Mouse (Mus musculus) heart, embryonic 14.5 days (tissue): ENCODE data around the gene Fgr. TPM values are rescaled to one million over a fixed set of nuclear protein-coding genes. Genes with fewer than 3 reads are reported as not detected.

Experiments used
- ATAC-seq: fragments of 200-750 bp; cut with Nextera tagmentation; 2 replicates; pipeline ENCODE4 v1.8.0; 2017; ENCODE audit warnings: low read depth, moderate TSS enrichment; ENCODE audit not compliant: insufficient number of reproducible peaks, insufficient read depth, low FRiP score
- H3K27ac ChIP-seq, 2 experiments: fragments of 200-500 bp in 1 of 2; fragments of 300-500 bp in 1 of 2; sonication (generic) in 1 of 2; replicated peaks in 1 of 2; 2 replicates each; pipeline ENCODE4 v1.5.1; 2012 to 2014; ENCODE audit warnings: low read depth in 2 of 2, low read length in 2 of 2, control low read depth in 1 of 2, mild to moderate bottlenecking in 1 of 2, mixed read lengths in 1 of 2; ENCODE audit not compliant: control insufficient read depth in 1 of 2, insufficient read depth in 1 of 2
- H3K27me3 ChIP-seq: fragments of 300-500 bp; sonication (generic); 2 replicates; pipeline ENCODE4 v1.6.1; 2014; ENCODE audit warnings: mild to moderate bottlenecking, low read length, control low read depth; ENCODE audit not compliant: control insufficient read depth, insufficient read depth
- H3K36me3 ChIP-seq: fragments of 300-500 bp; sonication (generic); 2 replicates; pipeline ENCODE4 v1.6.1; 2014; ENCODE audit warnings: mild to moderate bottlenecking, control low read depth, low read length, mixed read lengths; ENCODE audit not compliant: control insufficient read depth, insufficient read depth
- H3K4me1 ChIP-seq, 2 experiments: fragments of 200-500 bp in 1 of 2; fragments of 300-500 bp in 1 of 2; sonication (generic) in 1 of 2; 2 replicates each; pipeline ENCODE4 v1.6.1; 2012 to 2014; ENCODE audit warnings: low read length in 2 of 2, control low read depth in 1 of 2, mixed read lengths in 1 of 2; ENCODE audit not compliant: control insufficient read depth in 2 of 2, insufficient read depth in 2 of 2
- H3K4me2 ChIP-seq: fragments of 300-500 bp; sonication (generic); 2 replicates; pipeline ENCODE4 v1.6.1; 2014; ENCODE audit warnings: mild to moderate bottlenecking, low read length
- H3K4me3 ChIP-seq, 2 experiments: fragments of 200-500 bp in 1 of 2; fragments of 300-500 bp in 1 of 2; sonication (generic) in 1 of 2; 2 replicates each; pipeline ENCODE4 v1.5.1; 2012 to 2014; ENCODE audit warnings: low read length in 2 of 2, mild to moderate bottlenecking in 2 of 2, control low read depth in 1 of 2, low read depth in 1 of 2, moderate library complexity in 1 of 2; ENCODE audit not compliant: control insufficient read depth in 1 of 2, insufficient read depth in 1 of 2
- H3K9ac ChIP-seq: fragments of 300-500 bp; sonication (generic); 2 replicates; pipeline ENCODE4 v1.6.1; 2014; ENCODE audit warnings: mild to moderate bottlenecking, low read length
- H3K9me3 ChIP-seq: fragments of 300-500 bp; sonication (generic); 2 replicates; pipeline ENCODE4 v1.6.1; 2016; ENCODE audit warnings: low read length, control low read depth; ENCODE audit not compliant: control insufficient read depth
- WGBS: fragments of 180-500 bp; shearing (Covaris S2); extraction: QIAGEN DNeasy Blood & Tissue Kit; methylation state at CpG from one replicate; pipeline ENCODE4 v1.1.7; 2014; 5-methylcytosine and 5-hydroxymethylcytosine counted together
- polyA plus RNA-seq: library from polyadenylated mRNA; unstranded; fragments of >200 nt; fragmentation: Nextera tagmentation; extraction: Ambion mirVana; gene quantifications from 2 replicates; pipeline ENCODE4 v1.2.1, GENCODE M21; 2014

Fgr gene
- polyA plus RNA-seq, 1 experiment from 2014 or later, result 0.18 TPM

GRCm38 (mm10) chr4:132979186-132979585 lies 5.3 kb downstream of the Fgr start:
- H3K36me3 ChIP-seq, result no peaks in the 10 kb centered on the region
- H3K4me2 ChIP-seq, result no peak overlapping the region
- H3K9ac ChIP-seq, result no peak overlapping the region
- H3K27me3 ChIP-seq, result peaks cover 4% of the 10 kb centered on the region; the same call in 1 of the 2 replicates
- ATAC-seq, result no peak
- no peak overlapping the region for H3K27ac ChIP-seq
- no peak overlapping the region for H3K4me3 ChIP-seq
- H3K9me3 ChIP-seq, result no peaks in the 10 kb centered on the region
- peaks cover 14 to 27% of the 10 kb centered on the region in 2 experiments for H3K4me1 ChIP-seq
- WGBS, result 79% methylated on average over 2 of the region's 2 CpGs

GRCm38 (mm10) chr4:132981621-132982020 lies 7.7 kb downstream of the Fgr start:
- Histone ChIP-seq H3K9me3 (no peaks in the 10 kb centered on the region), H3K4me3 (no peak overlapping the region), H3K4me1 (peaks cover 16 to 31% of the 10 kb centered on the region in 2 experiments), H3K9ac (no peak overlapping the region), H3K36me3 (no peaks in the 10 kb centered on the region), H3K4me2 (no peak overlapping the region), H3K27ac (no peak overlapping the region), H3K27me3 (no peaks in the 10 kb centered on the region)
- ATAC-seq, result no peak
- 67% methylated on average over 6 of the region's 6 CpGs for WGBS

GRCm38 (mm10) chr4:132982999-132983398 lies 9.1 kb downstream of the Fgr start:
- no peaks in the 10 kb centered on the region for H3K27me3 ChIP-seq
- ATAC-seq, result no peak
- peak overlapping the region; percentile 16 to 69; a peak in 3 of 4 replicates for H3K27ac ChIP-seq
- H3K4me2 ChIP-seq, result no peak overlapping the region
- no peaks in the 10 kb centered on the region for H3K9me3 ChIP-seq
- no peak overlapping the region for H3K9ac ChIP-seq
- peaks cover 19 to 34% of the 10 kb centered on the region in 2 experiments for H3K4me1 ChIP-seq
- H3K36me3 ChIP-seq, result no peaks in the 10 kb centered on the region
- 56% methylated on average over 6 of the region's 6 CpGs for WGBS
- H3K4me3 ChIP-seq, result no peak overlapping the region

GRCm38 (mm10) chr4:132983664-132984512 lies 10.0 kb downstream of the Fgr start:
- Histone ChIP-seq H3K9ac (no peak overlapping the region; the same call in 1 of the 2 replicates), H3K27ac (peak overlapping the region; percentile 19 to 69), H3K4me1 (peaks cover 19 to 34% of the 10 kb centered on the region in 2 experiments), H3K36me3 (no peaks in the 10 kb centered on the region), H3K4me3 (no peak overlapping the region), H3K27me3 (no peaks in the 10 kb centered on the region), H3K9me3 (no peaks in the 10 kb centered on the region), H3K4me2 (no peak overlapping the region)
- WGBS, result 60% methylated on average over 7 of the region's 7 CpGs
- ATAC-seq, result peak; percentile 42; the same call in 1 of the 2 replicates

GRCm38 (mm10) chr4:132988581-132989355 lies 14.9 kb downstream of the Fgr start:
- Histone ChIP-seq H3K27me3 (no peaks in the 10 kb centered on the region), H3K36me3 (no peaks in the 10 kb centered on the region), H3K4me1 (peaks cover 13 to 24% of the 10 kb centered on the region in 2 experiments), H3K4me3 (no peak overlapping the region), H3K9me3 (no peaks in the 10 kb centered on the region), H3K27ac (no peak overlapping the region), H3K4me2 (no peak overlapping the region), H3K9ac (no peak overlapping the region)
- no peak for ATAC-seq
- 82% methylated on average over 6 of the region's 6 CpGs for WGBS

GRCm38 (mm10) chr4:132993553-132993952 lies 19.7 kb downstream of the Fgr start:
- H3K4me1 ChIP-seq, result peaks cover 2 to 4% of the 10 kb centered on the region in 2 experiments; a peak in 2 of 4 replicates
- H3K36me3 ChIP-seq, result no peaks in the 10 kb centered on the region
- no peak overlapping the region for H3K27ac ChIP-seq
- no peak overlapping the region for H3K4me2 ChIP-seq
- no peak overlapping the region for H3K9ac ChIP-seq
- WGBS, result 71% methylated on average over 4 of the region's 4 CpGs
- no peak overlapping the region for H3K4me3 ChIP-seq
- H3K27me3 ChIP-seq, result no peaks in the 10 kb centered on the region
- H3K9me3 ChIP-seq, result no peaks in the 10 kb centered on the region
- ATAC-seq, result no peak

- H3K4me3 ChIP-seq, result no peak overlapping the region
- H3K9me3 ChIP-seq, result no peaks in the 10 kb centered on the region
- H3K4me2 ChIP-seq, result no peak overlapping the region
- H3K27me3 ChIP-seq, result no peaks in the 10 kb centered on the region
- H3K27ac ChIP-seq, result no peak overlapping the region
- 42% methylated on average over 14 of the region's 14 CpGs for WGBS
- H3K36me3 ChIP-seq, result no peaks in the 10 kb centered on the region
- peaks cover 5 to 10% of the 10 kb centered on the region in 2 experiments for H3K4me1 ChIP-seq
- no peak for ATAC-seq
- H3K9ac ChIP-seq, result no peak overlapping the region
These were observed 23.8 kb downstream of the Fgr start for GRCm38 (mm10) chr4:132997469-132998237.
